Mouse (Mus musculus) E14TG2a.4 (cell line): ENCODE measurements around the gene Kcnip4.
A peak's percentile ranks its signal among the peaks of the same experiment; 100 is the strongest.

Source experiments
- H3K27me3 ChIP-seq: 2 replicates; pipeline ENCODE4 v1.6.1; 2014; ENCODE audit warnings: low read length, control low read depth; ENCODE audit not compliant: insufficient read depth
- H3K36me3 ChIP-seq: 2 replicates; pipeline ENCODE4 v1.6.1; 2014; ENCODE audit warnings: low read length, control low read depth; ENCODE audit not compliant: insufficient read depth
- H3K4me1 ChIP-seq: replicated peaks from 2 replicates; pipeline ENCODE4 v1.6.1; 2014; ENCODE audit warnings: low read depth, low read length, control low read depth
- H3K4me3 ChIP-seq: replicated peaks from 2 replicates; pipeline ENCODE4 v1.5.1; 2014; ENCODE audit warnings: mild to moderate bottlenecking, low read length
- H3K9me3 ChIP-seq: 2 replicates; pipeline ENCODE4 v1.6.1; 2014; ENCODE audit warnings: low read length, control low read depth
- CTCF ChIP-seq: conservative IDR thresholded peaks from 2 replicates; pipeline ENCODE4 v1.5.1; 2014; ENCODE audit warnings: low read length
- NANOG ChIP-seq: IDR thresholded peaks from 2 replicates; pipeline ENCODE4 v1.6.1; 2014; ENCODE audit warnings: borderline replicate concordance, low read length, mixed read lengths
- POU5F1 ChIP-seq: IDR thresholded peaks from 2 replicates; pipeline ENCODE4 v1.6.1; 2014; ENCODE audit warnings: low read length, borderline replicate concordance

Gene Kcnip4

DNA sequence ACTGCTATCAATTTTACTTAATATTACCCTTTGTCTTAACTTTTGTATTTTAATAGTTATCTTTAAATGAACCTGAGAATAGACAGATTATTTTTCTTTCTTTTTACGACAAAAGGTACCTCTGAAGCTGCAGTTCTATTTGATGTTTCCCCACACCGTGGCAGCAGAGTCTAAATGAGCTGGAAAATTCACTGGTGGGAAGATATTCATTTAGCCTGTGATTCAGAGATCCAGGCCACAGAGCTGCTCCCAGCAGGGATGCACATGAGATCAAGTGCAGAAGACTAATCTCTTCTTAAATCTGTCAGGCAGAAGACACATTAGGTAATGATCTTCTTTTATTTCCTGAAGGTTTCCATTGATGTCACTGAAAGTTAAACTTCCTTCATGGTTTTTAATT is 429.8 kb downstream of the Kcnip4 start:
- no peaks in the 10 kb centered on the region for H3K27me3 ChIP-seq
- no peak overlapping the region for H3K4me3 ChIP-seq
- H3K4me1 ChIP-seq, result no peaks in the 10 kb centered on the region
- H3K36me3 ChIP-seq, result no peaks in the 10 kb centered on the region
- TF ChIP-seq POU5F1, result no peak
- H3K9me3 ChIP-seq, result no peaks in the 10 kb centered on the region

- H3K36me3 ChIP-seq, result no peaks in the 10 kb centered on the region
- no peak for TF ChIP-seq POU5F1
- no peak for TF ChIP-seq CTCF
- no peak for TF ChIP-seq NANOG
- H3K4me3 ChIP-seq, result no peak overlapping the region
- H3K9me3 ChIP-seq, result no peaks in the 10 kb centered on the region
- no peaks in the 10 kb centered on the region for H3K27me3 ChIP-seq
- no peaks in the 10 kb centered on the region for H3K4me1 ChIP-seq
Observed at GRCm38 (mm10) chr5:49094306-49094705, 430.4 kb downstream of the Kcnip4 start.

DNA sequence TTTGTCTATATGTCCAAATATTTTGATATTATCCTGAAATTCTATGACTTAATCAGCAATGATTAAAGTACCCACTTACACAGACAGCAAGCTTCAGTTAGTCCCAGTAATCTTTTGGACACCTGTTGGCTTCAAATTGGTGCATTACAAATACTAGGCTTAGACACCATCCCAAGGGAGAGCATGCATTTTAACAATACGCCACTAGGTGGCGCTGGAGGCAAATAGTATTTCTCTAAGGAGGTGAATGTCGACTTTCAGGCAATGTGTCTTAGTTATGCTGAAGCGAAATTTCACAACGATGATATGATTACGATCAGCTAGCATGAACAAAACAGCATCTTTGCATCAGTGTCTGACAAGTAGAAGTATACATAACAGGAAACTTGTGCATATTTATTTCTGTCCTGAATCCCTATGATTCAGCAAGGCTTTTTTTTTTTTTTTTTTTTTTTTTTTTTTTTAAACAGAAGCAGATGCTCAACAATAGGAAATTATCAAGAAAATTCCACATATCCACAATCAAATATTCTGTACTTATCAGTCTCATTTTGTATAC is 434.5 kb downstream of the Kcnip4 start:
- no peak for TF ChIP-seq NANOG
- peak; percentile 89 for TF ChIP-seq CTCF
- Histone ChIP-seq H3K27me3 (no peaks in the 10 kb centered on the region), H3K4me1 (no peaks in the 10 kb centered on the region), H3K4me3 (no peak overlapping the region), H3K9me3 (no peaks in the 10 kb centered on the region), H3K36me3 (no peaks in the 10 kb centered on the region)

DNA sequence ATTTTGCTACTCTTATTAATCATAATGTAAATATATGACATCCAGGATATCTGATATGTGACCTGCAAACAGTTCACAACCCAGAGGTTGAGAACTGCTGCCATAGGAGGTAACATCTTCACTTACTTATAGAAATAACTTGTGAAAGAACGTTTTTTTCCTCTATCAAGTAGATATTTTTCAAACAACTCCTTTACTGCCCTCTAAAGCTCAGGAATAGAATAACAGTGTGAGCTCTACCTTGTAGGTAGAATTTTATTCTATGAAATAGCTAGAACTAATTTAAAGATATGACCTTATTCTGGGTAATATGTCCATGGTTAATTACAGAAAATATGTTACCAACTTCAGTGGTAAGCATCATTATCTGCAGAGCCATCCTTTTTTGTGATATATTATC is 459.1 kb downstream of the Kcnip4 start:
- TF ChIP-seq POU5F1 (no peak), CTCF (no peak), NANOG (no peak)
- no peaks in the 10 kb centered on the region for H3K9me3 ChIP-seq
- H3K27me3 ChIP-seq, result no peaks in the 10 kb centered on the region
- no peaks in the 10 kb centered on the region for H3K36me3 ChIP-seq
- no peaks in the 10 kb centered on the region for H3K4me1 ChIP-seq
- no peak overlapping the region for H3K4me3 ChIP-seq

DNA sequence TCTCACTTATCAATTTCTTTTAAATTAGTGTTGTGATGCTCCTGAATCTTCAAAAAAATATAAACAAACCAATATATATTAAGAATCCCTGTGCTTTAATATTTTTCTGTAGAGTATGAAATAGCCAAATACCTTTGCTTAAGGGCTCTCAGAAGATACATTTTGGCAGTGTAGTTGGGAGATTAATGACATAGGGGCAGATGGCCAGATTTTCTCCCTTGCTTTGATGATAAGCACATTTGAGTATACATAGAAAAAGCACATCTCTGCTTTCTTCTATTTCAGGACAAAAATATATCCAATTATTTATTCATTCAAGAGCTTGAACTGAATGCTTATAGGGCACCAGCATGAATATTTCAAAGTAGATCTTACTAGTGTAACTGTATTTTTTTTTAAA is 465.8 kb downstream of the Kcnip4 start:
- Histone ChIP-seq H3K9me3 (no peaks in the 10 kb centered on the region), H3K4me3 (no peak overlapping the region), H3K4me1 (no peaks in the 10 kb centered on the region), H3K36me3 (no peaks in the 10 kb centered on the region), H3K27me3 (no peaks in the 10 kb centered on the region)
- TF ChIP-seq POU5F1 (no peak), CTCF (no peak), NANOG (no peak)

DNA sequence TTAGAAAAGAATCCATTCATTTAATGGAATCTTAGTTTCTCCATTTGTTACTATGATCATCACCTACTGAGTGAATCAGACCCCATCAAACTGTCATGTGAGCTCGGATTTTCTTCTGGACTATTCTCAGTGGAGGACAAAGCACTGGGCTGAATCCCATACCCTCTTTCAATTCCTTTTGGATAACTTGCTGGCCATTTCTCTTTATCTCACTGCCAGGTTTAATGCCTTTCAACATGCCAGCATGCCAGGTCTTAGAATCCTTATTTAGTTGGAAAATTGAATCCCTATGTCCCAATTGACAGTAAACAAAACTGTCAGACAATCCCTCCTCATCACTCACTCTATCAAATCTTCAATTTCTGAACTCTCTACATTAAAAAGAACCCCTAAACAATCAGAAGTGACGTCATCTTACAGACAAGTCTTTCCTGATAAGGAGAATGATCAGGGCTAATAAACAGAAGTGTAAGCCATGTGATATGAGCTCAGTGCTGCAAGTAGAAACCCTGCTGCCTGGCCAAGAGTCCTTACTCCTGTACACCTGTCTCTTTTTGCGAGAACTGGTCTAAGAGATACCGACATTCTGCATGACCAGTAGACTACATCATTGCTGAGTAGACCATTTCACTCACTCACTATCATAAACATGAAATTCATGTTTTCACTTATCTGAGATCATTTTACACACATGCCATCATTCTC is 466.9 kb downstream of the Kcnip4 start:
- H3K27me3 ChIP-seq, result no peaks in the 10 kb centered on the region
- no peak for TF ChIP-seq CTCF
- no peak for TF ChIP-seq POU5F1
- no peak for TF ChIP-seq NANOG
- H3K4me1 ChIP-seq, result no peaks in the 10 kb centered on the region
- H3K4me3 ChIP-seq, result no peak overlapping the region
- H3K36me3 ChIP-seq, result no peaks in the 10 kb centered on the region
- no peaks in the 10 kb centered on the region for H3K9me3 ChIP-seq

DNA sequence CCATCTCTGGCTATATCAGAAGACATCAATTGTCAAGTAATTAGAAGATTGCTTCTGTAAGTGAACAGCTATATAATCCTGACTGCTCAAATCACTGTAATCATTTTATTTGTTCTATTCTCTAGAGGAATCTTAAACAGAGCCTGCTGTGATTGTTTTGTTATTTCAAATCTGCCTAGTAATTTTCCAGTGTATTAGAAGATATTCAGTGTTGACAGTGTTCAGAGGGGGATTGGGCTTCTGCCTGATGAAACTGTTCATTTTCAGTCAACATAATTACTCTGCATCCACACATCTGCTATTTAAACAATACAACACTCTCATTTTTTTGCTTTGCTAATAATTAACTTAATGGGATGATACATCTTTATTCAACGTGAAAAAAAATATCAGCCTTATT is 476.7 kb downstream of the Kcnip4 start:
- Histone ChIP-seq H3K4me3 (no peak overlapping the region), H3K4me1 (no peaks in the 10 kb centered on the region), H3K36me3 (no peaks in the 10 kb centered on the region), H3K27me3 (no peaks in the 10 kb centered on the region), H3K9me3 (no peaks in the 10 kb centered on the region)
- TF ChIP-seq CTCF (no peak), NANOG (no peak)

DNA sequence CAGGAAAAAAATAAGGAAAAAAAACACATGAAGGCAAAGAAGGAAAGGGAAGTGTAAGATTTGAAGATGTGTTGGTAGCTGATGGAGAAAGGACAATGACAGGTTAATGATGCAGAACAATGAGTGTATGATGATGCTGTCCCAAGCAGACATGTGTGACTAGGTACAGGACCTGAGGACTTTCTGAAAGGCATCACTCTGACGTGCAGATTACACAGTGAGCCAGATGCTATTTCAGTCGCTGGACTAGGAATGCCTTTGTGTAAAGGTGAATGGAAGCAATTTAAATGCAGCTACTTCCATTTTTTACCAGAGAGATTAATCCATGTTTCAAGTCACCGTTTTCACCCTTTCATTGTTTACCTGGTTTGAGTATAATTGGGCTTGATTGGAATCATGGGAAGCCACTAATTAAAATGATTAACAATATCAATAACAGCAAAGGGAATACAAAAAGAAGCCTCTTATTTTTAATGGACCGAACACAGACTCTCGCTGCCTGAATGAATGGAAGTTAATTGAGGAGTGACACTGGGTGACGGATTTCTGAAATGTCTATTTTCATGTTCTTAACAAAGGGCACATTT is 483.4 kb downstream of the Kcnip4 start:
- Histone ChIP-seq H3K9me3 (no peaks in the 10 kb centered on the region), H3K27me3 (no peaks in the 10 kb centered on the region), H3K4me3 (no peak overlapping the region), H3K36me3 (no peaks in the 10 kb centered on the region), H3K4me1 (no peaks in the 10 kb centered on the region)
- TF ChIP-seq POU5F1 (no peak), NANOG (no peak), CTCF (no peak)

DNA sequence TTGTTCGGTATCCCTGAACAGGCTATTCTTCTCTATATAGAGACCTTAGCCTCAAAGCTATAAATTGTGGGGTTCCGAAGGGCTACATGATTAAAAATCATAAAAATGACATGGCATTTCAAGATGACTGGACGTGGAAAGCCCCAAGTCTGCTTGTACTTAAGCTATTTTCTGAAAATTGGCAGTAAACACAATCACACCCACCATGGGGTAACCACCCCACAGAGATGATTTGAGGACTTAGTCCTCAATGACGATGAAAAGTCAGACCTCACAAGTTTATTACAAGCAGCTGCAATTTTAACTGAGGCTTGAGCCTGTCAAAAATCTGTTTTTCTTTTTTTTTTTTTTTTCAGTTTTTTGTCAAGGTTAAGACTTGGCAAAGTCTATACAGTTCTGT is 527.3 kb downstream of the Kcnip4 start:
- no peaks in the 10 kb centered on the region for H3K27me3 ChIP-seq
- no peaks in the 10 kb centered on the region for H3K36me3 ChIP-seq
- H3K4me1 ChIP-seq, result no peaks in the 10 kb centered on the region
- no peaks in the 10 kb centered on the region for H3K9me3 ChIP-seq
- no peak for TF ChIP-seq CTCF
- no peak for TF ChIP-seq POU5F1
- no peak for TF ChIP-seq NANOG
- H3K4me3 ChIP-seq, result no peak overlapping the region
